Mouse (Mus musculus) adrenal gland, adult 2 months (tissue): ENCODE measurements around the gene Hoxb4. TPM values are rescaled to one million over a fixed set of nuclear protein-coding genes. Genes with fewer than 3 reads are reported as not detected.

ENCODE experiments used
- DNase-seq: peaks from one replicate; pipeline ENCODE4 v3.0.0; 2021
- polyA plus RNA-seq: library from polyadenylated mRNA; depleted of rRNA; stranded (reverse); fragments of >200 nt; gene quantifications from 2 replicates; pipeline ENCODE4 v1.2.3, GENCODE M21; 2012
- total RNA-seq, 2 experiments: library from RNA; stranded (reverse); gene quantifications; 2 replicates each; pipeline ENCODE4 v1.2.3; 2021

Hoxb4 gene
- total and polyA plus RNA-seq, 3 experiments, result 16.7 to 30.0 (median 21.8) TPM

GRCm38 (mm10) chr11:96313806-96314428 is 4.2 kb upstream of the Hoxb4 start:
- peak; percentile 68 for DNase-seq

DNA sequence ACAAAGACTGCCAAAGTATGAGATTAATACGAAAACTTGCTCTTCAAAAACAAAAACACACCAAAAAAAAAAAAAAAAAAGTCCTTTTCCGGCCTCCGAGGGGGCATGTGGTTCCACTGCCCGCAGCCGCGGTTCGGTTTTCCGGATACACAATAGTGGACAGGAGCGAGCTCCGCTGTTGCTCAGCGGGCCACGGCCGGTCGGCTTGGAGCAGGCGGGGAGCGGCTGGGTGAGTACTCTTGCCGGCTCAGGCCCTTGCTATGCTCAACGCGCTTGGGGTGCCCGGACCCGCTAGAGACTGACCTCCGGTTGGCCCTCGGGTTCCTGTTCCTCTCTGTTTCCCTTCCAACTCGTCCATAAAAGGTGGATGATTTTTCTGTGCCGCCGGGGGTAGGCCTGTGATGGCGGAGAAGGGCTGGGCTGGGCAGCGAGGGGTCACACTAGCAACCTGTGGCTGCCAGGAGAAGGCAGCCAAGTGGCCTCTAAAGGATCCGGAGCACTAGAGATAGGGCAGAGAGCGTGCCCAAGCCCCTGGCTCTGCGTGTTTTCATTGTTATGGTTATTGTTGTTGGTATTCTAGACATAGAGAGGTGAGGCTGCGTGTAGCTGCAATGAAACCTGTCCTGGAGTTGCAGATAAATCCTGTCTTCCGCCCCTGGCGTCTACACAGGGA is 3.3 kb upstream of the Hoxb4 start:
- peak; percentile 83 for DNase-seq

DNA sequence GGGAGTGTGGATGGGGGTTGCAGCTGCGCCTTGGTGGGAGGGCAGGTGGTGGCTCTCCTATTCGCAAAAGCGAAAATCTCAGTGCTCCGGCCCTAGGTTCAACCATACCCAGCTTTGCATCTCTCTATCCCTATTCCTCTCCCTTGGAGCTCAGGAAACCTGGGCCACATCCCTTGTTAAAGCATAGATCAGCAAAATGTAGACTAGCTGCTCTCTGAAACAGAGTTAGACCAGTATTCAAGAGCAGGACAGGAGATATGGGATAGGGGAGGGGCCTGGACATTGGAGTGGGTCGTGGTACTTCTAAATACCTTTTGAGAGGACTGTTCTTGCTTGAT is 2.8 kb upstream of the Hoxb4 start:
- DNase-seq, result peak; percentile 75

DNA sequence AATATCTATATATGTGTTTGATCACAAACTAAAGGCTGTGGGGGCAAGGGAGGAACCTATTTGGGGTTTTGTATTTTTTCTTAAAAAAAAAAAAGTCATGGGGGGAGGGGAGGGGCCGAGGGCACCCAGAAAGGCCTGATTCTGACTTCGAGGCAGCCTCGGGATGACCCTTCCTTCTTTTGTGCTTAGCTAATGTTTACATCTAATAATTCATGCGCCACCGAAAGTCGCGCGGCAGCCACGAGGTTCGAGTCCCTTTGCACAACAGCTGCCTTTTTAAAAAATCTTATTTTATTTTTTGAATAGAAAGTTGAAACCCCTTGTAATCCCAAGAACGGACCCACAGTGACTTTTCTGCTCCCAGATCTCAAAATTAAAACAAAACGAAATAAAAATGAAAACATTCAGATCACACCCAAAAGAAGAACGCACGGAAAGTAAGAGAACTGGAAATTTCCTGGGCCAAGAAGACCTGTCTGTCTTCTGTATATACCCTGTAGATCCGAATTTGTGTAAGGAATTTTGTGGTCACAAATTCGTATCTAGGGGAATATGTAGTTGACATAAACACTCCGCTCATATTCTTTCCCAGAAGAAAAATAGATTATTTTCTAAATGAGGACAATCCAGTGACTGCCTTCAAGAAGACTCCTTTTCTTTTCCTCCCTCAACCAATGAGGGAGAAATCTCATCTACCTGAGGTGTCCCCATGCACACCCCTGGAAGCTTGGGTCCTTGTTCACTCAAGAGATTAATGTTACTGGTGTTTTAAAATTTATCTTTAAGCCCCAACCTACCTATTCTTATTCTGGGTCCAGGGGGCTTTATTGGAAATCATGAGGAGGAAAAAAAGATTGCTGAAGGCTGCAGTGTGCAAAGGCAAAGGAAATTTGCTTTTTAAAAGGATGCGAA is 1.1 kb upstream of the Hoxb4 start:
- DNase-seq, result no peak

DNA sequence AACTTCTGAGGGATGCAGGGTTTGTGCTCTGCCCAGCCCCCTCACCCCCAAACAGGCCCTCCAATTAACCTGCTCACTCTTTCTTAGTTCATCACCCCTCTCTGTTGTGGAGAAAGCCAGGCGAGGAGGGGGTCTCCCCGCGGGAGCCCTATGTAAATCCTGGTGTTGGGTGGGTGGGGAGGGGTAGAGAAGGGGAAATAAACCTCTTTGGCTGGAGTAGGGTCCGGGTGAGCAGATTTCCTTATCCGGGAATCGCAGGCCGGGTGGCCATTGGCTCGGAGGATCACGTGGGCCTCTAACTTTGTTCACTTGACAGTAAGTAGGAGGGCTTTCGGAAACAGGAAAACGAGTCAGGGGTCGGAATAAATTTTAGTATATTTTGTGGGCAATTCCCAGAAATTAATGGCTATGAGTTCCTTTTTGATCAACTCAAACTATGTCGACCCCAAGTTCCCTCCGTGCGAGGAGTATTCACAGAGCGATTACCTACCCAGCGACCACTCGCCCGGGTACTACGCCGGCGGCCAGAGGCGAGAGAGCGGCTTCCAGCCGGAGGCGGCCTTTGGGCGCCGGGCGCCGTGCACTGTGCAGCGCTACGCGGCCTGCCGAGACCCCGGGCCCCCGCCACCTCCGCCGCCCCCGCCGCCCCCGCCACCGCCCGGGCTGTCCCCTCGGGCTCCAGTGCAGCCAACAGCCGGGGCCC is 452 bp downstream of the Hoxb4 start:
- DNase-seq, result peak; percentile 91

- DNase-seq, result peak; percentile 77
Observed at GRCm38 (mm10) chr11:96319071-96319902, 1.2 kb downstream of the Hoxb4 start.

DNA sequence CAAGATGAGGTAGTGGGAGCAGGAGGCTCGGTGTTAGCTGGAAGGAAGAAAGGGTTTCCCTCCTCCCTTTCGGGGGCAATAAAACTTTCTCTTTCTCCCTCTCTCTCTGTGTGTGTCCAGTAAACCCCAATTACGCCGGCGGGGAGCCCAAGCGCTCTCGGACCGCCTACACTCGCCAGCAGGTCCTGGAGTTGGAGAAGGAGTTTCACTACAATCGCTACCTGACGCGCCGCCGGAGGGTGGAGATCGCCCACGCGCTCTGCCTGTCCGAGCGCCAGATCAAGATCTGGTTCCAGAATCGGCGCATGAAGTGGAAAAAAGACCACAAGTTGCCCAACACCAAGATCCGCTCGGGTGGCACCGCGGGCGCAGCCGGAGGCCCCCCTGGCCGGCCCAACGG is 1.8 kb downstream of the Hoxb4 start:
- DNase-seq, result peak; percentile 80

- DNase-seq, result peak; percentile 62
Observed at GRCm38 (mm10) chr11:96320688-96321087, 2.6 kb downstream of the Hoxb4 start.

DNA sequence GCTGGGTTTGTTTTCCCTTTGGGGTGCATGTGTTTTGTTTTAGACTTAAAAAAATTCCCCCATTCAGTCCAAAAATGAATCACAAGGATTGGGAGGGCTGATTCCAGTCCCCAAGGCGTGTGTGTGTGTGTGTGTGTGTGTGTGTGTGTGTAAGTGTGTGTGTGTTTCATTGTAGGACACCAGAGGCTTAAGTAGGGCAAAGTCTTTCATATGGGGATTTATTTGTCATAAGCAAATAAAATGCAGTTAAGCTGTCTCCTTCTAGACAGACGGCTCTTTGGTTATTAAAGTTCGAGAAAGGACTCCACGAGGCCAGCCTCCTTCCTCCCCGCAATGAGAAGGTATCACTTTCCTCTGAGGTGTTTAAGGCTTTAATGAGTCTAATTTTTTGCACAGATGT is 3.8 kb downstream of the Hoxb4 start:
- DNase-seq, result peak; percentile 61

GRCm38 (mm10) chr11:96322738-96323137 is 4.7 kb downstream of the Hoxb4 start:
- no peak for DNase-seq

GRCm38 (mm10) chr11:96323154-96323553 is 5.1 kb downstream of the Hoxb4 start, which contains the start of gene Hoxb3:
Gene Hoxb3, plus strand, starts transcription at chr11:96323326.
- no peak for DNase-seq

GRCm38 (mm10) chr11:96324125-96324524 is 6.1 kb downstream of the Hoxb4 start:
- peak; percentile 63 for DNase-seq

GRCm38 (mm10) chr11:96324965-96325364 is 6.9 kb downstream of the Hoxb4 start:
- no peak for DNase-seq

- peak; percentile 69 for DNase-seq
Observed at GRCm38 (mm10) chr11:96325747-96326212, 7.7 kb downstream of the Hoxb4 start.

DNA sequence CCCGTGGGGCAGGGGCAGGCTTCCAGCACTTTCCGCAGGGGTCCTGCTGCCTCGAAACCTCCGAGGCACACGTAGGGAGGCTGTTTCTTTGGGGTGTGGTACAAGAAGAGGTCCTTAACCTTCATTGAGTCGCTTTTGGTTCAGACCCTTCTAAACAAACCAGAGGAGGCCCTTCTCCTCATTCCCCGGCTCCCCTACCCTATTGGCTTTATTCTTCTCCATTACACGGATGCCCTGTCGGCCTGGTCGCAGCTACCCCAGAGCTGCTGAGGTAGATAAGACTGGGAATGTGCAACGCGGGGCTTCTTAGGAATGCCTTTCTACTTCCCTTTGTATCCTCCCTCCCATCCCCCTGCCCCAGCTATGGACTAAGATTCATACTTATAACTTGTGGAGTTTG is 8.6 kb downstream of the Hoxb4 start:
- DNase-seq, result no peak

- no peak for DNase-seq
Observed at GRCm38 (mm10) chr11:96327122-96327521, 9.1 kb downstream of the Hoxb4 start.

DNA sequence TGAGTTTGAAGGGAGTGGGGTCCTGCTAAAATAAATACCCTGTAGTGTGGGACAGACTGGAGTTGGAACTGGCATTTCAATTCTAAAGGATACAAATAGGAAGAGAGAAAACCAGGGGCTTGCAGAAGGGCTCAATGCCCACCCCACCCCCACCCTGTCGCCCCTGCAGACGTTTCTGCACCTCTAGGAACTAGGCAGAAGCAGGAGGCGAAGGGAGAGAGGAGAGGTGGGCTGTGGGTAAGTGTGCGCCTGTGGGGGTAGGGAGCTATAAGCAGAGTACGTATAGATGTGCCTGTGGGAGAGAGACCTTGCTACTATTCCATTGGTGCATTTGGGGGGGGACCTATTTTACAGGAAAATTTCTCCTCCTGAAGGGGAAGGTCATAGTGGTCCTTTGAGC is 9.7 kb downstream of the Hoxb4 start:
- no peak for DNase-seq

DNA sequence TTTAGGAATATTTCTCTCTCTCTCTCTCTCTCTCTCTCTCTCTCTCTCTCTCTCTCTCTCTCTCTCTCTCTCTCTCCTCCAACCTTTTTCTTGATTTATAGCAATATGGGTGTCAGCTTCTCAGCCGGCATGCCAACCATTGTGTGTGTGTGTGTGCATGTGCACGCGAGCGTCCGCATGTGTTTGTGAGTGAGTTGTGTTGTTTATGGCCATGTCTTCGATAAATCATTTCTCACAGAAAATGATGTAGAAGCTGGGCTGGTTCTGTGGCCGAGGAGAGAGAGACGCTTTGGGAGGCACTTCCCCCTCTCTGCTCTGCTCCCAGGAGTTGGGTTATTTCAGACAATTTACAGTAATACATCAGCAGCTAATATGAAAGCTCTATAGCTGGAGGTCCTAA is 10.5 kb downstream of the Hoxb4 start:
- DNase-seq, result no peak

DNA sequence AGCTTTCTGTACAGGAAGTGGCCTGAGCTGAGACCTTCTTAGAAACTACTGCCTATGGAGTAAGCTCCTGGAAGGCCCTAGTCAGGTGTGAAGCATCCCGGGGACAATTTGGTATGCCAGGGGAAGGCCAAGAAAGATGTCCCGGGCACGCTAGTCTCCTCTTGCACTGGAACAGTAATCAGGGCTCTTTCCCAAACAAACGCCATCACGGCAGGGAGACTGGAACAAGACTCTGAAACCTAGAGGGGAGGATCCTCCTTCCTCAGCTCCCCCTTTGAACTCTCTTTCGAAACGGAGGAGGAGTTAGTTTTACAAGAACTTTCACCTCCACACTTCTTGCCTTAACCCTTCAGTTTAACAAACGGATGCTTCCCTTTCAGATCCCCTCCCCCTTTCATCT is 14.0 kb downstream of the Hoxb4 start:
- no peak for DNase-seq

- DNase-seq, result no peak
Observed at GRCm38 (mm10) chr11:96332618-96333032, 14.6 kb downstream of the Hoxb4 start.
